Mouse (Mus musculus) stomach, embryonic 14.5 days (tissue): ENCODE results near the gene Dgcr2. TPM values are rescaled to one million over a fixed set of nuclear protein-coding genes. Genes with fewer than 3 reads are reported as not detected.

Source experiments
- ATAC-seq: fragments of 200-750 bp; cut with Nextera tagmentation; 2 replicates; pipeline ENCODE4 v1.8.0; 2017; ENCODE audit warnings: low read depth, moderate TSS enrichment; ENCODE audit not compliant: insufficient number of reproducible peaks, insufficient read depth, low FRiP score
- H3K27ac ChIP-seq: fragments of 300-500 bp; sonication (generic); 2 replicates; pipeline ENCODE4 v1.5.1; 2014; ENCODE audit warnings: mild to moderate bottlenecking, low read length, moderate library complexity, mixed read lengths
- H3K27me3 ChIP-seq: fragments of 300-500 bp; sonication (generic); 2 replicates; pipeline ENCODE4 v1.6.1; 2014; ENCODE audit warnings: low read length, control low read depth, mixed read lengths; ENCODE audit not compliant: control insufficient read depth, insufficient read depth
- H3K36me3 ChIP-seq: fragments of 300-500 bp; sonication (generic); 2 replicates; pipeline ENCODE4 v1.6.1; 2014; ENCODE audit warnings: mild to moderate bottlenecking, control low read depth, low read length, moderate library complexity, mixed read lengths; ENCODE audit not compliant: control insufficient read depth, insufficient read depth
- H3K4me1 ChIP-seq: fragments of 300-500 bp; sonication (generic); 2 replicates; pipeline ENCODE4 v1.6.1; 2014; ENCODE audit warnings: low read length, control low read depth, mixed read lengths; ENCODE audit not compliant: control insufficient read depth, insufficient read depth
- H3K4me2 ChIP-seq: fragments of 300-500 bp; sonication (generic); replicated peaks from 2 replicates; pipeline ENCODE4 v1.6.1; 2014; ENCODE audit warnings: low read depth, low read length, control low read depth
- H3K4me3 ChIP-seq: fragments of 300-500 bp; sonication (generic); 2 replicates; pipeline ENCODE4 v1.5.1; 2014; ENCODE audit warnings: low read depth, low read length, control low read depth
- H3K9ac ChIP-seq: fragments of 300-500 bp; sonication (generic); replicated peaks from 2 replicates; pipeline ENCODE4 v1.6.1; 2014; ENCODE audit warnings: low read depth, mild to moderate bottlenecking, control low read depth, low read length, moderate library complexity, mixed read lengths
- H3K9me3 ChIP-seq: fragments of 300-500 bp; sonication (generic); 2 replicates; pipeline ENCODE4 v1.6.1; 2016; ENCODE audit warnings: low read depth, low read length, control low read depth; ENCODE audit not compliant: control insufficient read depth
- WGBS: fragments of 180-500 bp; shearing (Covaris S2); extraction: QIAGEN DNeasy Blood & Tissue Kit; methylation state at CpG from one replicate; pipeline ENCODE4 v1.1.7; 2014; 5-methylcytosine and 5-hydroxymethylcytosine counted together
- polyA plus RNA-seq: library from polyadenylated mRNA; unstranded; fragments of >200 nt; fragmentation: Nextera tagmentation; extraction: Ambion mirVana; gene quantifications from 2 replicates; pipeline ENCODE4 v1.2.1, GENCODE M21; 2014

Dgcr2 gene
- polyA plus RNA-seq, 1 experiment from 2014 or later: 92.8 TPM

DNA sequence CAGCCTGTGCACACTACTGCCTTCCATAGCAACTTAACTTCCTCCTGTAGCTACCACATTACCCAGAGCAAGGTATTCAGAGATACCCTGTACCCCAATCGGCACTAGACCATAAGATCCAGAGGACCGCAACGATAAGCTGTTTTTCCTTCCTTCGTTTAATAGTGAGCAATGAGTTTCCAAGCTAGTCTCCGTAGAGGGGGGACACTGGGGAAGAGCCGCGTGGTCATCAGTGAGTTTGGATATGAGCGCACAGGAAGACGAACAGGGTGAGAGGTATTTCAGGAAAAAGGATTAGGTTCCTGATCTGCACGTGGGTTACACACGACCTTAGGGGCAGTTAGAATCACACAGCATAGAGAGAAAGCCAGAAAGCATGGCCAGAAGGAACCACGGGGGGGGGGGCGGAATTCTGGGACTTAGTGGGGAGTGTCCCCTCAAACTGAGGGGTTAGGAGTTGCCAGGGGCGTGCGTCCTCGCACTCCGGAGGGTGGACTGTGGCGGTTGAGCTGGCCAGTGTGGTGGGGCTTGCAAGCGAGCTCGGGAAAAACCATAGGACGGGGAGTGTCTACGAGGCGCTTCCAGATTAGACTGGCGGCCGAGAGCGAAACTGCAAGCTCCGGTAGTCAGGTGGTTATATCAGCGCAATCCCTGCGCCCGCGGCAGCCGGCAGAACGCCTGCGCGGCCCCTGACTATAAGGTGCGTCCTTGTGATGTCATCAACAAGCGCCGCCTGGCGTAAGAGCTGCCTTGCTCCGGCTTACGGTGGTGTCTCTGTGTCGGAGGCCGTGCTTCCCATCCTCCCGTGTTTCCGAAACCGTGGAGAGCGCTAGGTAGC is 23.2 kb upstream of the Dgcr2 start:
- ATAC-seq: peak; percentile 96
- Histone ChIP-seq H3K4me1 (peaks cover 11% of the 10 kb centered on the region; the same call in 1 of the 2 replicates), H3K36me3 (peaks cover 14% of the 10 kb centered on the region), H3K4me3 (peak overlapping the region; percentile 77), H3K4me2 (peak overlapping the region; percentile 95), H3K9ac (peak overlapping the region; percentile 91), H3K9me3 (no peaks in the 10 kb centered on the region), H3K27ac (peak overlapping the region; percentile 69), H3K27me3 (peaks cover 7% of the 10 kb centered on the region; the same call in 1 of the 2 replicates)
- WGBS: 2% methylated on average over 46 of the region's 47 CpGs

DNA sequence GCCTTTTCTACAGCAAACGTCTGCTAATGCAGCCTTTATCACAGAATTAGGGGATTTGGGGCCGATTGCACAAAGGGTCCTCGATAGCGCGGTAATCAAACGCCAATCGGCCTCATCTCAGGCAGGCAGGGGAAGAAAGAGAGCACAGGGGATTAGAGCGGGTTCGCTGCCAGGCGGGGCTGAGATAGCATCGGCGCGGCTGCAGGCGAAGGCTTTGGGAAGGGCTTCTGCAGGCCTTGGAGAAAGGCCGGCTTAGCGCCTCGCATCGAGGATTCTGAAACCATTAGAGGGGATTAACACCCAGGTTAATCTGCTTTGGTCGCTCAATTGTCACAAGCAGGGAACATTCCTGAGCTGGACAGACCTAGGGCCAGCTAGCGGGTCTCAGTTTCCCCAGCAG is 22.2 kb upstream of the Dgcr2 start:
- Histone ChIP-seq H3K9me3 (no peaks in the 10 kb centered on the region), H3K4me3 (no peak overlapping the region), H3K27ac (no peak overlapping the region), H3K4me2 (0 out of 2 replicates have a peak overlapping the region, but pooled peaks have one; percentile 65), H3K9ac (no peak overlapping the region), H3K4me1 (peaks cover 11% of the 10 kb centered on the region; the same call in 1 of the 2 replicates), H3K27me3 (peaks cover 16% of the 10 kb centered on the region; the same call in 1 of the 2 replicates), H3K36me3 (peaks cover 7% of the 10 kb centered on the region; the same call in 1 of the 2 replicates)
- no peak for ATAC-seq
- WGBS: 11% methylated on average over 20 of the region's 20 CpGs

DNA sequence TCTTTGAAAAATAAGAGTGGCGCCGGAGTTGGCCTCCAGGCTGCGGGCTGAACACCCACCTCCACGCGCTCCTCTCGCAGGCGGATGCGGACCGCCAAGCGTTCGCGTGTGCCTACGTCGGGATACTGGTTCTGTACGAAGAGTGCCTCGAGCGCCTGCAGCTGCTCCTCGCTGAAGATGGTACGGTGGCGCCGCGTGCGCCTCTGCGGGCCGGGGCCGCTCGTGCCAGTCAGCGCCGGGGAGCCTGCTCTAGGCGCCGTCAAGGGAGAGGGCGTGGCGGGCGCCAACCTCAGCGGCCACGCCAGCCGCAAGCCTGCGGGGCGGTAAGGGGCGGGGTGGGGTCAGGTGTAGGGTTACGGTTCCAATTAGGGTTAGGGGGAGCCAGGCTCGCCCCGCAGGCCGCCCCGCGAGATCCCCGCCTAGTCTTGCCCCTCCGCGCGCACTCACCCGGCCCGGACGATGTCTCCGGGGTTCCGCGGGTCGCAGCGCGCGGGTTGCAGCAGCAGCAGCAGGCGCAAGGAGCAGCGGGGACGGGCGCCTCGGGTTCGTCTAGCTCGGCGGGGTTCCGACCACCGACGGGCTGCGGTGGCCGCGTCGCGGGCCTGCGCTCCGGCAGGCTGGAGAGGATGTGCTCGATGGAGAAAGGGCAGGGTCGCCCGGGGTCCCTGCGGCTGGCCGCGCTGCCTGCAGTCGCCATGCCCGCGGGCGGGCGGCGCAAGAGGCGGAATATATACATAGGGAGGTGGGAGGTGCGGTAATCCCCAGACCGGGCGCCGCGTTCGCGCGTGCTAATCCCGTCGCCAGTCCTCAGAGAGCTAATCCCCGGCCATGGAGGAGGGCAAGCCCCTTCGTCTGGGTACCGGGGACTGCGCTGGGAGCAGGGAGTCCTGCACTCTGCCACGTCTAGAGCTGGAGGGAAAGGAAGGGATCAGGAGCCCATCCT is 16.2 kb upstream of the Dgcr2 start, which contains the start of gene Gsc2:
Gene Gsc2, minus strand, starts transcription at position 753 of the 943 bp plus-strand sequence.
- no peak; the same call in 1 of the 2 replicates for ATAC-seq
- H3K4me3 ChIP-seq: peak within 1 kb of the TSS; percentile 35
- no peaks in the 10 kb centered on the region for H3K36me3 ChIP-seq
- 1% methylated on average over 96 of the region's 106 CpGs for WGBS
- peaks cover 12% of the 10 kb centered on the region for H3K4me1 ChIP-seq
- peaks cover 40% of the 10 kb centered on the region for H3K27me3 ChIP-seq
- H3K9me3 ChIP-seq: no peaks in the 10 kb centered on the region
- peak within 1 kb of the TSS; percentile 59 for H3K4me2 ChIP-seq
- H3K9ac ChIP-seq: no peak within 1 kb of the TSS; the same call in 1 of the 2 replicates
- no peak within 1 kb of the TSS for H3K27ac ChIP-seq

DNA sequence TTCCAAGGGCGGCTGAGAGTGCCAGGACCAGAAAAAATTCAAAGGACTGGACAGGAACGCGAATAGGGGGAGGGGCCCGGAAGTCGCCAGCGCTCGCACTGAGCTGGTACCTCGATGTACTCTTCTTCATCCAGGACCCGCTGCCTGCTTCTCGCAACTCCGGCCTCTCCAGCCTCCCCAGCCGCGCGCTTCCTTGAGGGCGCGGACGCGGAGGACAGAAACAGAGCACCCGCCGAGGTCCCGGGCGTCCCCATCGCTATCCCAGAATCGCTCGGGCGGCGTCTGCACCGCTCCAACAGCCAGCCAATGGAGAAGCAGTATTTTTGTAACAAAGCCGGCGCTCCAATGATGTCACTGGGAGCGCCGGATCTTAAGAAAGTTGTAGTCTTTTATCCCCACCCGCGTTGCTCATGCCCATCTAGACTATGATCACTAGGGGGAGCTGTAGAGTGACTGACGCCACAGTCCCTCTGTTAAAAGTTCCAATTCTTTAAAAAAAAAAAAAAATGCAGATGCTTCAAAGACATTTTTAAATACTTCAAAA is 12.8 kb upstream of the Dgcr2 start, which contains the start of gene Ess2:
Gene Ess2, minus strand, starts transcription at position 297 of the 544 bp plus-strand sequence.
- under 1% methylated on average over 35 of the region's 35 CpGs for WGBS

DNA sequence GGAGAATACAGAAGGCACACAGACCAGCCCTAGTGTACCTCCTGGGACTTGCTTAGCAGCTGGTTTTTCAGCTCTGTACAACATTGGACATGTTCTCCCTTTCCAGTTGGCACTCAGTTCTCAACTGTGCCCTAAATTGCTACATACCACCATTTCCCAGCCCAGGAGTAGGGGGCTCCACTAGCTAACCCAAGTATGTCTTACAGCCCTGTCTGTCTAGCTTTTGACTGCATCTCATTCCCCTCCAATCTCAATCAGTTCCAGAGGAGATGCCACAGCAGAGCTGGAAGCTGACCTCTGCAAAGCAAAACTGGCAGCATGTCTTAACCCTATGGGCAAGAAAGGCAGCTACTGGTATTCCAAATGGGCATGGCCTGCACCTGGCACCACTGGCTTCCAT is 2.3 kb downstream of the Dgcr2 start:
- no peak overlapping the region for H3K9ac ChIP-seq
- H3K4me2 ChIP-seq: no peak overlapping the region
- no peak overlapping the region for H3K4me3 ChIP-seq
- H3K27ac ChIP-seq: no peak overlapping the region
- ATAC-seq: no peak
- H3K36me3 ChIP-seq: peaks cover 18% of the 10 kb centered on the region
- H3K9me3 ChIP-seq: no peaks in the 10 kb centered on the region
- H3K4me1 ChIP-seq: no peaks in the 10 kb centered on the region; the same call in 1 of the 2 replicates
- H3K27me3 ChIP-seq: no peaks in the 10 kb centered on the region

More for the DNA sequence above, 12.8 kb upstream of the Dgcr2 start, which contains the start of gene Ess2:
- Histone ChIP-seq H3K9ac (peak within 1 kb of the TSS; percentile 47), H3K27me3 (peaks cover 33% of the 10 kb centered on the region), H3K9me3 (no peaks in the 10 kb centered on the region), H3K4me3 (peak within 1 kb of the TSS; percentile 68), H3K27ac (no peak within 1 kb of the TSS), H3K4me1 (peaks cover 12% of the 10 kb centered on the region), H3K36me3 (peaks cover 30% of the 10 kb centered on the region), H3K4me2 (peak within 1 kb of the TSS; percentile 71)
- peak; percentile 95 for ATAC-seq

DNA sequence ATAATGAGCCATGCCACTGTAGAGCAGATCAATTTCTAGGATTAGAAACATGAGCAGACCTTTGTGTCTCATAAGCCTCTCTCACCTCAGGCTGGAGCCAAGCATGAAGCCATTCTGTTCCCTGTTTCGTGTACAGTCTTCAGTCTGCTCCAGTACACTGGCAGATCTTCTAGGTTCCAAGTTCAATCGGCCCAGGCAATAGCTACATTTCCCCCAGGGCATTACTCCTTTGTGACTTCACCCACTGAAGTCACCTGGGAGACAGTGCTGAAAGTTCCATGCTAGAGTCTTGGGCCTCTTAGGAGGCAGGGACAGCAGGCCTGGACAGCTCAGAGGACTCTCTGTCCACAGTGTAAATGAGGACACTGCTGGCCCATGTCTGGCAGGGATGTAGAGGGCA is 4.4 kb downstream of the Dgcr2 start, which contains the start of gene Tssk1:
Gene Tssk1, plus strand, starts transcription at position 301 of the 400 bp plus-strand sequence.
- H3K9me3 ChIP-seq: no peaks in the 10 kb centered on the region
- H3K4me2 ChIP-seq: no peak within 1 kb of the TSS
- no peak within 1 kb of the TSS for H3K4me3 ChIP-seq
- H3K27me3 ChIP-seq: no peaks in the 10 kb centered on the region
- H3K4me1 ChIP-seq: peaks cover 12% of the 10 kb centered on the region
- ATAC-seq: no peak
- WGBS: 86% methylated on average over 2 of the region's 2 CpGs
- no peak within 1 kb of the TSS for H3K9ac ChIP-seq
- no peak within 1 kb of the TSS for H3K27ac ChIP-seq
- peaks cover 4% of the 10 kb centered on the region for H3K36me3 ChIP-seq

DNA sequence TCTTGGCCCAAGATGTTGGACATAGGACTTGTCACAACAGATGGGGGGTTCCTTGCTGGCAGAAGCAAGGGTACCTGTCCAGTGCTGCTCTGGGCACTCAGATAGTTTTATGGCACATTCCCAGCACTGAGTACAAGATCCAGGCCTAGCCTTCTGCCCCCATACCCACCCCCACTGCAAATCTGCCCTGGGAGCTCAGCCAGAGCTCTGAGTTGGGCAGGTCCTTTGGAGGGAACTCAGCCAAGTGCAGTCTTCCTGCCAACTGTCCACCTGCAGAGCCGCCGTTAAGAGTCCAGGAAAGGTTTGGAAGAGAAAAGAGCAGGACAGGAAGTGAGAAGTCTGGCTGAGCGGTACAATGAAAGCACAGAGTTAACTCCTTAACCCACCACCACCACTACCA is 5.8 kb downstream of the Dgcr2 start:
- Histone ChIP-seq H3K4me1 (peaks cover 12% of the 10 kb centered on the region), H3K9ac (no peak overlapping the region), H3K4me2 (peak overlapping the region; percentile 33; the same call in 1 of the 2 replicates), H3K9me3 (no peaks in the 10 kb centered on the region), H3K4me3 (no peak overlapping the region), H3K27ac (peak overlapping the region; percentile 64; the same call in 1 of the 2 replicates), H3K27me3 (no peaks in the 10 kb centered on the region), H3K36me3 (no peaks in the 10 kb centered on the region)
- WGBS: 57% methylated on average over 3 of the region's 3 CpGs
- no peak for ATAC-seq
